Mouse (Mus musculus) liver, embryonic 14.5 days (tissue): ENCODE measurements around the gene Gm3164. TPM values are rescaled to one million over a fixed set of nuclear protein-coding genes. Genes with fewer than 3 reads are reported as not detected.
"Not testable (repeated sequence)": the region's sequence is repeated elsewhere in the genome, so short reads cannot be mapped to it uniquely, and the experiment has no call there.

Experiments used
- ATAC-seq: fragments of 200-750 bp; cut with Nextera tagmentation; 2 replicates; pipeline ENCODE4 v1.8.0; 2017; ENCODE audit warnings: moderate number of reproducible peaks, mild to moderate bottlenecking, moderate library complexity; ENCODE audit not compliant: insufficient read depth
- DNase-seq, 3 experiments: peaks; one replicate each; pipeline ENCODE4 v3.0.0-alpha.2; 2012 to 2013; ENCODE audit warnings: low read depth in 3 of 3, low spot score in 3 of 3
- H3K27ac ChIP-seq: fragments of 300-500 bp; sonication (generic); 2 replicates; pipeline ENCODE4 v1.5.1; 2014; ENCODE audit warnings: moderate library complexity, mild to moderate bottlenecking, control low read depth, inconsistent platforms
- H3K27me3 ChIP-seq: fragments of 300-500 bp; sonication (generic); 2 replicates; pipeline ENCODE4 v1.6.1; 2014; ENCODE audit warnings: mild to moderate bottlenecking, low read length, moderate library complexity; ENCODE audit not compliant: control insufficient read depth, insufficient read depth
- H3K36me3 ChIP-seq: fragments of 300-500 bp; sonication (generic); replicated peaks from 2 replicates; pipeline ENCODE4 v1.6.1; 2014; ENCODE audit warnings: low read depth; ENCODE audit not compliant: control insufficient read depth, insufficient read depth
- H3K4me1 ChIP-seq, 2 experiments: fragments of 200-500 bp in 1 of 2; fragments of 300-500 bp in 1 of 2; sonication (generic) in 1 of 2; replicated peaks; 2 replicates each; pipeline ENCODE4 v1.6.1; 2012 to 2014; ENCODE audit warnings: antibody characterized with exemption in 1 of 2, inconsistent platforms in 1 of 2, low read length in 1 of 2; ENCODE audit not compliant: control insufficient read depth in 2 of 2, insufficient read depth in 2 of 2
- H3K4me2 ChIP-seq: fragments of 300-500 bp; sonication (generic); 2 replicates; pipeline ENCODE4 v1.6.1; 2014; ENCODE audit warnings: low read depth, mild to moderate bottlenecking, control low read depth, moderate library complexity
- H3K4me3 ChIP-seq, 2 experiments: fragments of 200-500 bp in 1 of 2; fragments of 300-500 bp in 1 of 2; sonication (generic) in 1 of 2; 2 replicates each; pipeline ENCODE4 v1.5.1; 2012 to 2014; ENCODE audit warnings: low read depth in 2 of 2, low read length in 2 of 2, mild to moderate bottlenecking in 2 of 2, control low read depth in 1 of 2, inconsistent platforms in 1 of 2, moderate library complexity in 1 of 2; ENCODE audit not compliant: insufficient read depth in 1 of 2
- H3K9ac ChIP-seq: fragments of 300-500 bp; sonication (generic); replicated peaks from 2 replicates; pipeline ENCODE4 v1.6.1; 2014; ENCODE audit warnings: mild to moderate bottlenecking, control low read depth, moderate library complexity
- H3K9me3 ChIP-seq: fragments of 300-500 bp; sonication (generic); 2 replicates; pipeline ENCODE4 v1.6.1; 2016; ENCODE audit warnings: low read length, mixed read lengths; ENCODE audit not compliant: control insufficient read depth
- WGBS: fragments of 180-500 bp; shearing (Covaris S2); extraction: QIAGEN DNeasy Blood & Tissue Kit; methylation state at CpG from one replicate; pipeline ENCODE4 v1.1.7; 2014; ENCODE audit not compliant: insufficient replicate concordance; 5-methylcytosine and 5-hydroxymethylcytosine counted together
- polyA plus RNA-seq, 2 experiments: library from polyadenylated mRNA; depleted of rRNA in 1 of 2; stranded (reverse) in 1 of 2; unstranded in 1 of 2; fragments of >200 nt; fragmentation: Nextera tagmentation in 1 of 2; extraction: Ambion mirVana in 1 of 2; gene quantifications; 2 replicates each; pipeline versions ENCODE4 v1.2.1 to v1.2.3; 2012 to 2014

Gm3164 gene
- polyA plus RNA-seq, 2 experiments = not detected

DNA sequence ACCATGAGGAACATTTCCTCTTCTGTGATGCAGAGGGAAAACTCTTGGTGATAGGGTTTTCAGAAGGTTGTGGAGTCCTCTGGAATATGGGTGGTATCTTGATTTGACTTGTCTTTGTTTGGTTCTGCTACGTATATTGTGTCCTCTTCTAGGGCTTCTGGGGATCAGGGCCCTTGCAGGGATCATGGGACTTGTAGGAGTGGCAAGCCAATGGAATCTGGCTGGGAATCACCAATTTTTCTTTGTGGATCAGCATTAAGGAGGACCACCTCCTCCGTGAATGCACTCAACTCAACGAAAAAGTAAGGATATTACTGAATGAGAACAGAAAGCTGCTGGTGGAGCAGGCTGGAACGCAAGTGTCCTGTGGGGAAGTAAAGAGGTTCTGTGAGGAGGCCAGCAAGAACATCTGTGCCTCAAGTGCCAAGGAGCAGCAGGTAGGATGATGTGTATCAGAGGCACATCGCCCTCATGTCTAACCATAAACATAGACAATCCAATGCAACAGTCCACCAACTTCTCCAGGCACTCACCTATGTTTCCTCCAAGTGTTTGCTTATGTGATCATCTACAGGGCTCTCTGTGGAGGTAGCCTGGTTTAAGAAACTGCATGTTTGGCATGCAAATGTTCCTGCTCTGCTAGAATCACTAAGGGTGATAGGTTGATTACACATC is 15.0 kb upstream of the Gm3164 start:
- not testable (repeated sequence) for H3K9me3 ChIP-seq, H3K27ac ChIP-seq, H3K4me2 ChIP-seq, H3K9ac ChIP-seq, H3K36me3 ChIP-seq, H3K4me1 ChIP-seq, DNase-seq, ATAC-seq, H3K4me3 ChIP-seq, H3K27me3 ChIP-seq
- 62% methylated on average over 4 of the region's 5 CpGs for WGBS

DNA sequence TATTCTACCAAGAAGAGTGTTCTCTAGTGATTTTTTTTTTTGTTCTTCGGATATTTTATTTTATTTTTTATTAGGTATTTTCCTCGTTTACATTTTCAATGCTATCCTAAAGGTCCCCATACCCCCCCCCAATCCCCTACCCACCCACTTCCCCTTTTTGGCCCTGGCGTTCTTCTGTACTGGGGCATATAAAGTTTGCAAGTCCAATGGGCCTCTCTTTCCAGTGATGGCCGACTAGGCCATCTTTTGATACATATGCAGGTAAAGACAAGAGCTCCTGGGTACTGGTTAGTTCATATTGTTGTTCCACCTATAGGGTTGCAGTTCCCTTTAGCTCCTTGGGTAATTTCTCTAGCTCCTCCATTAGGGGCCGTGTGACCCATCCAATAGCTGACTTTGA is 14.0 kb upstream of the Gm3164 start:
- 38% methylated on average over 4 of the region's 5 CpGs for WGBS
- H3K27me3 ChIP-seq, H3K9me3 ChIP-seq: not testable (repeated sequence)

DNA sequence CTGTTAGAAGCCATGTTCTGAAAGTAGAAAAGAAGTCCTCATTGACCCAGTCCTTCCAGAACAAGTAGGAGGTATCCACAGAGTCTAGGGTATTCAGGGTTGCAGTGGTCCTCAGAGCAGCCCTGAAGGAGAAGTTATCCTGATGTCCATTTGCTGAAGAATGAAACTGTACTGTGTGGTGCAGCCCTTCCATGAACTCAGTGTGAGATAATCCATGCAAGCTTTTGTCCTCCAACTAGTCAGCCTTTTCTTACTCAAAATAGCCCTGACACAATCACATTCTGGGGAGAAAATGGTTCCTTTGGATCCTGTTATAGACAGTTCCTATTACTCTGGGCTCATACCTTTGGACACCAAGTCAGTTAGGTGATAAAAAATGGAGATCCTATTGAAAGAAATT is 11.4 kb upstream of the Gm3164 start:
- not testable (repeated sequence) for H3K9ac ChIP-seq, H3K9me3 ChIP-seq, H3K4me2 ChIP-seq, H3K27ac ChIP-seq, H3K4me1 ChIP-seq, H3K36me3 ChIP-seq, DNase-seq, ATAC-seq, H3K4me3 ChIP-seq, H3K27me3 ChIP-seq

More for the DNA sequence above, 14.0 kb upstream of the Gm3164 start:
- H3K4me1 ChIP-seq, ATAC-seq, DNase-seq, H3K27ac ChIP-seq, H3K36me3 ChIP-seq, H3K4me3 ChIP-seq, H3K4me2 ChIP-seq, H3K9ac ChIP-seq: not testable (repeated sequence)

DNA sequence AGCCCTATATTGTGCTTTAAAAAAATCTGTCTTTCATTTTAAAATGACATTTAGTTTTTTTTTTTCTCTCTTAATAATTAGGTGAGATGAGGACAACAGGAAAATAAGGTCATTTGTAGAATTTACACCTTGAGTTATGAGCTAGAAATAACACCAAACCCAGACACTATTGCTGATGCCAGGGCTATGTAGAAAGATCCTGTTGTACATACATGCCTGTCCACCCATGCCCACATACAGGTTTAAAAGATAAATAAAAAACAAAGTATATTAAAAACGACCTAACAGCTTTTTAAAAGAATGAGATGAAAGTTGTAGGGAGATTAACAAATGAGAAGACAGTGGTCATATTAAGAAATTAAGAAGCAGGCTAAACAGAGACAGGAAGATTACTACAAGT is 5.3 kb upstream of the Gm3164 start:
- WGBS = no CpG with 5 or more reads among the region's 1 CpGs

DNA sequence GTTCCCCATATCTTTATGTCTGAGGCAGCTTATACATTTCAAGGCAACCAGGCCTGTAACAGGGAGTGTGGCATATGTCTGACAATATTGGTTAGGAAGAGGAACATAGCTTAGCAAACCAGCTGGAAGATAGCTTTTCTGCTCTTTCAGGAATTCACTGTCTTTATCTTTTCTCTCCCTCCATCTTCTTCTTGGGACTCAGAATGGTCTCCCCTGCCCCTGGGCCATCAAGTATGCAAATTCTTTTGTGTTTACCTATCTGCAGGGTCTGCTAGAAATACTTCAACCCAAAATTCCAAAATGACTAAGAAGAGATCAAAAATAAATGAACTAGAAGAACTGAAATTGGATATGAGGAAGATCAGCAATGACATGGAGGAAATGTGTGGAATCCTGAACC is 15.4 kb downstream of the Gm3164 start, which contains the start of gene Gm3173:
Gene Gm3173, plus strand, starts transcription at position 301 of the 400 bp plus-strand sequence.
- not testable (repeated sequence) for H3K27ac ChIP-seq, H3K4me3 ChIP-seq, H3K36me3 ChIP-seq, H3K4me2 ChIP-seq, H3K27me3 ChIP-seq, ATAC-seq, H3K9ac ChIP-seq, H3K9me3 ChIP-seq, DNase-seq, H3K4me1 ChIP-seq

More for the DNA sequence above, 5.3 kb upstream of the Gm3164 start:
- H3K4me1 ChIP-seq, H3K4me3 ChIP-seq, H3K27me3 ChIP-seq, H3K9ac ChIP-seq, H3K9me3 ChIP-seq, ATAC-seq, H3K27ac ChIP-seq, H3K4me2 ChIP-seq, H3K36me3 ChIP-seq, DNase-seq: not testable (repeated sequence)

DNA sequence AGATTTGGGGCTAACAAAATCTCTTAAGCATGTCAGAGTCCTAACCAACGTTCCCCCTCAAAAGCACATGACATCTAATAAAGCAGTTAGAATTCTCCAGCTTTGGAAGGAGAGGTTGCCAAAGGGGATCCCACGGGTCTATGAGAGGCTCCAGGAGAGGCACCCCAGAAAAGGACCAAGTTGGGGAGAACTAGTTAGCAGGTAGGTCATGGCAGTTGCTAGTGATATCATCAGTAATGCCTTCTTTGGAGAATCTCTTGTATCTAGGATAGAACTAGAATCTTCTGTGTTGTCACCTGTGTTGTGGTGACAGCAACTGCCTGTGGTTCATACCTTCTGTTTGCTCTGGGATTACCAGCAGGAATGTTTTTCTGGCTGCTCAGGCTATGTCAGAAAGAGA is 66.2 kb downstream of the Gm3164 start, which contains the start of gene Gm3182:
Gene Gm3182, plus strand, starts transcription at position 301 of the 400 bp plus-strand sequence.
- not testable (repeated sequence) for H3K4me3 ChIP-seq, H3K9ac ChIP-seq, H3K4me1 ChIP-seq, H3K9me3 ChIP-seq, H3K36me3 ChIP-seq, H3K4me2 ChIP-seq, DNase-seq, H3K27me3 ChIP-seq, ATAC-seq, H3K27ac ChIP-seq
- WGBS = no CpG with 5 or more reads among the region's 2 CpGs

Other genes starting within 250 kb of the Gm3164 start
- not detected in 2 replicates for gene Gm2974, start 232.9 kb upstream of the Gm3164 start, polyA plus RNA-seq (2012; rRNA removed)
- gene Gm2974, start 232.9 kb upstream of the Gm3164 start, polyA plus RNA-seq (2014; fragmentation: Nextera tagmentation; extraction: Ambion mirVana) = not detected in 2 replicates
- not detected in 2 replicates for gene Gm3138, start 165.8 kb upstream of the Gm3164 start, polyA plus RNA-seq (2012; rRNA removed)
- gene Gm3138, start 165.8 kb upstream of the Gm3164 start, polyA plus RNA-seq (2014; fragmentation: Nextera tagmentation; extraction: Ambion mirVana) = not detected in 2 replicates
- gene Gm3149, start 98.2 kb upstream of the Gm3164 start, polyA plus RNA-seq (2012; rRNA removed) = not detected in 2 replicates
- not detected in 2 replicates for gene Gm3149, start 98.2 kb upstream of the Gm3164 start, polyA plus RNA-seq (2014; fragmentation: Nextera tagmentation; extraction: Ambion mirVana)
- not detected in 2 replicates for gene 2610042L04Rik, start 80.7 kb upstream of the Gm3164 start, polyA plus RNA-seq (2012; rRNA removed)
- gene 2610042L04Rik, start 80.7 kb upstream of the Gm3164 start, polyA plus RNA-seq (2014; fragmentation: Nextera tagmentation; extraction: Ambion mirVana) = not detected in 2 replicates
- not detected in 2 replicates for gene Gm3159, start 17.9 kb upstream of the Gm3164 start, polyA plus RNA-seq (2012; rRNA removed)
- gene Gm3159, start 17.9 kb upstream of the Gm3164 start, polyA plus RNA-seq (2014; fragmentation: Nextera tagmentation; extraction: Ambion mirVana) = not detected in 2 replicates
- gene Gm3173, start 15.5 kb downstream of the Gm3164 start, polyA plus RNA-seq (2012; rRNA removed) = not detected in 2 replicates
- not detected in 2 replicates for gene Gm3173, start 15.5 kb downstream of the Gm3164 start, polyA plus RNA-seq (2014; fragmentation: Nextera tagmentation; extraction: Ambion mirVana)
- not detected in 2 replicates for gene Gm3182, start 66.3 kb downstream of the Gm3164 start, polyA plus RNA-seq (2012; rRNA removed)
- gene Gm3182, start 66.3 kb downstream of the Gm3164 start, polyA plus RNA-seq (2014; fragmentation: Nextera tagmentation; extraction: Ambion mirVana) = not detected in 2 replicates
- gene Gm3047, start 140.0 kb downstream of the Gm3164 start, polyA plus RNA-seq (2012; rRNA removed) = not detected in 2 replicates
- not detected in 2 replicates for gene Gm3047, start 140.0 kb downstream of the Gm3164 start, polyA plus RNA-seq (2014; fragmentation: Nextera tagmentation; extraction: Ambion mirVana)
- gene Gm8159, start 216.9 kb downstream of the Gm3164 start, polyA plus RNA-seq (2012; rRNA removed) = not detected in 2 replicates
- gene Gm8159, start 216.9 kb downstream of the Gm3164 start, polyA plus RNA-seq (2014; fragmentation: Nextera tagmentation; extraction: Ambion mirVana) = not detected in 2 replicates
- gene Gm3239, start 248.7 kb downstream of the Gm3164 start, polyA plus RNA-seq (2012; rRNA removed) = not detected in 2 replicates
- 0.05 TPM in 1 of 2 replicates, not detected in the other for gene Gm3239, start 248.7 kb downstream of the Gm3164 start, polyA plus RNA-seq (2014; fragmentation: Nextera tagmentation; extraction: Ambion mirVana)